Mouse (Mus musculus): ENCODE results near the gene Arvcf. TPM values are rescaled to one million over a fixed set of nuclear protein-coding genes. Genes with fewer than 3 reads are reported as not detected.

Arvcf gene
- polyA plus RNA-seq, 1 experiment from 2014 or later: 20.6 TPM

GRCm38 (mm10) chr16:18423203-18423914 is 75.4 kb downstream of the Arvcf start:
- Histone ChIP-seq H3K4me3 (replicated peaks; ENCODE audit: low read depth, low read length) (no peak overlapping the region), H3K9ac (ENCODE audit: low read depth, low read length) (no peak overlapping the region), H3K4me1 (replicated peaks; ENCODE audit: insufficient read depth, low read length) (peaks cover 25% of the 10 kb centered on the region; the same call in 1 of the 2 replicates), H3K27me3 (ENCODE audit: insufficient read depth, low read length) (no peaks in the 10 kb centered on the region), H3K9me3 (replicated peaks; ENCODE audit: low read length) (no peaks in the 10 kb centered on the region), H3K4me2 (ENCODE audit: low read length) (no peak overlapping the region), H3K27ac (peak overlapping the region; percentile 65), H3K36me3 (ENCODE audit: insufficient read depth, low read length) (no peaks in the 10 kb centered on the region)
- DNase-seq (ENCODE audit: low spot score) (peak; percentile 67), ATAC-seq (replicated peaks; ENCODE audit: low FRiP score, low read depth) (no peak)
- TF ChIP-seq CTCF (IDR thresholded peaks at IDR 0.05; ENCODE audit: low read depth): no peak
- 27% methylated on average over 7 of the region's 7 CpGs for WGBS

DNA sequence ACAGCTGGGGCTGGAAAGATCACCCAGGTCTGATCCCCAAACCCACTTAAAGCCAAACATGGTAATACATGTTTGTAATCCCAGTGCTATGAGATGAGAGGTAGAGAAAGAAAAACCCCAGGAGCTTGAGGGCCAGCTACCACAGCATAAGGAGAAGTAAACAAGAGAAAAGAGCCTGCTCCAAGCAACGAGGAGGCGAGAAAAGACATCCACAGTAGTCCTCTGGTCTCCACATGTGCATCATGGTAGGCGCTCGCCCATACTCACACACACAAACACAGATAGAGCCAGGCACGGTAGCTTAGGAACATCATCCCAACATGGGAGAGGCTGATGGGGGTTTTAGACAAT is 75.9 kb downstream of the Arvcf start:
- ATAC-seq (replicated peaks; ENCODE audit: low FRiP score, low read depth) (no peak), DNase-seq (ENCODE audit: low spot score) (no peak)
- Histone ChIP-seq H3K4me1 (replicated peaks; ENCODE audit: insufficient read depth, low read length) (peaks cover 25% of the 10 kb centered on the region; the same call in 1 of the 2 replicates), H3K27me3 (ENCODE audit: insufficient read depth, low read length) (no peaks in the 10 kb centered on the region), H3K4me3 (replicated peaks; ENCODE audit: low read depth, low read length) (no peak overlapping the region), H3K9me3 (replicated peaks; ENCODE audit: low read length) (no peaks in the 10 kb centered on the region), H3K4me2 (ENCODE audit: low read length) (no peak overlapping the region), H3K36me3 (ENCODE audit: insufficient read depth, low read length) (no peaks in the 10 kb centered on the region), H3K9ac (ENCODE audit: low read depth, low read length) (no peak overlapping the region), H3K27ac (peak overlapping the region; percentile 65)
- no peak for TF ChIP-seq CTCF (IDR thresholded peaks at IDR 0.05; ENCODE audit: low read depth)
- 80% methylated on average over 5 of the region's 5 CpGs for whole genome bisulfite sequencing

DNA sequence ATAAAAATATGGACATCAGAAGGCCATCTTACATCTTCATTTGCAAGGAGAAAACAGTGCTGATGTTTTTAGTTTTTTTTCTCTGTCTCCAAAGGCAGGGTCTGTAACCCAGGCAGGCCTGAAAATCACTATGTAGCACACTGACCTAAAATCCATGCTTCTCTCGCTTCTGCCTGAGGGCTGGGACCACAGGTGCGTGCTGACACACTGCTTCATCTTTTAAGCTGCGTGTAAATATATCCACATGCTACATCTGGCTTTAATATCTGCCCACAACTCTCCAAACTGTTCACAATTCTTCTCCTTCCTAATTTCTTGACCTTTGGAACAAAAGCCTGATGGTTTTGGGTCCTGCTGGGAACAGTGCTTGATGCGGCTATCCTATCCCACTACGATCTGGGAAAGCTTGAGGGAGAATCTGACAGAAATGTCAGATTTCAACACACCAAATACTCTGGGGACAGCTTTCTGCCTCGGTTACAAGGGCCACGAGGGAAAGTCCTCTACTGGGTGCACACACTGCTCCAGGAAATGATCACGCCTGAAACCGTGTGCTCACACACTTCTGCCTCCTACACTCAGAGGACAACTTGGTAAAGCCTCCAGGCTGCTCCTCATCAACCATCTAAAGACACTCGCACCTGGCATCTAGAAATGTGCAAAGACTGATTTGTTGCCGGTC is 76.5 kb downstream of the Arvcf start:
- DNase-seq (ENCODE audit: low spot score) (no peak), ATAC-seq (replicated peaks; ENCODE audit: low FRiP score, low read depth) (no peak)
- WGBS: 67% methylated on average over 11 of the region's 11 CpGs
- Histone ChIP-seq H3K4me1 (replicated peaks; ENCODE audit: insufficient read depth, low read length) (peaks cover 25% of the 10 kb centered on the region; the same call in 1 of the 2 replicates), H3K36me3 (ENCODE audit: insufficient read depth, low read length) (no peaks in the 10 kb centered on the region), H3K4me3 (replicated peaks; ENCODE audit: low read depth, low read length) (no peak overlapping the region), H3K4me2 (ENCODE audit: low read length) (peak overlapping the region; percentile 76; the same call in 1 of the 2 replicates), H3K27me3 (ENCODE audit: insufficient read depth, low read length) (no peaks in the 10 kb centered on the region), H3K9ac (ENCODE audit: low read depth, low read length) (no peak overlapping the region), H3K9me3 (replicated peaks; ENCODE audit: low read length) (no peaks in the 10 kb centered on the region), H3K27ac (peak overlapping the region; percentile 65)
- no peak for TF ChIP-seq CTCF (IDR thresholded peaks at IDR 0.05; ENCODE audit: low read depth)

DNA sequence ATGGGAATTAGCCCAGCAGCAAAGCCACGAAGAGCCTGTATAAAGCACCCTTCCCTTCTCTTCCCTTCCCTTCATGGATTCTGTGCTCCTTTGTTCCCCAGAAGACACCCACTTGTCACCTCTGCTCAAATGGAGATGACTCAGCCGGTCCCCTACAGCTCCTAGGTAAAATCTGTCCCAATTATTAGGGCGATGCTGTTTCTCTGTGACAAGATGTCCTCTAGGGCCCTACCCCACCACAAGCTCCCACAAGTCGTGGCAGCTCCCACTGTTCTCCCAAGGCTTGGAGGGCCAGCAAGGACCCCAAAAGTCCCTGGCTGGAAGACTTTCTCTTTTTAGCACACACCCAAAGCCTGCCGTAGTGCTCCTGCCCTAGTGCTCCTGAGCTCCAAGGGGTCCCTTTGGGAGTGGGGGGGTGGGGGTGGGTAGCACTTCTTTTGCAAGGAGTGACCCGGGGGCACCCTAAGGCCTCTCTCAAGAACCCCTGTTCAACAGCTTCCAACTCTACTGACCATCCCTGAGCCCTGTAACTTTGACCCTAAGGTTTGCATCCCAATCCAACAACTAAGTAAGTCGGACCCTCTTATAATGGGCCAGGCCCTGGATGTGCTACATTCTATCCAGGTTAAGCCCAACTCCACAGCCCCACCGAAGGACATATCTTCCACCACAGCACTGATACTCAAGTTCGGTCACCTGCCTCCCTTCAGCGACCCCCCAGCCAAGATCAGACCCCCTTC is 77.7 kb downstream of the Arvcf start:
- Histone ChIP-seq H3K9ac (ENCODE audit: low read depth, low read length) (peak overlapping the region; percentile 83), H3K36me3 (ENCODE audit: insufficient read depth, low read length) (0 out of 2 replicates have a peak, but pooled peaks cover under 1% of the 10 kb centered on the region), H3K4me1 (replicated peaks; ENCODE audit: insufficient read depth, low read length) (peaks cover 23% of the 10 kb centered on the region; the same call in 1 of the 2 replicates), H3K4me2 (ENCODE audit: low read length) (peak overlapping the region; percentile 76), H3K4me3 (replicated peaks; ENCODE audit: low read depth, low read length) (peak overlapping the region; percentile 90), H3K27me3 (ENCODE audit: insufficient read depth, low read length) (no peaks in the 10 kb centered on the region), H3K9me3 (replicated peaks; ENCODE audit: low read length) (no peaks in the 10 kb centered on the region), H3K27ac (peak overlapping the region; percentile 80)
- 22% methylated on average over 10 of the region's 10 CpGs for WGBS
- no peak for DNase-seq (ENCODE audit: low spot score)
- TF ChIP-seq CTCF (IDR thresholded peaks at IDR 0.05; ENCODE audit: low read depth): no peak
- ATAC-seq (replicated peaks; ENCODE audit: low FRiP score, low read depth): peak; percentile 5; the same call in 1 of the 2 replicates

- peak; percentile 82 for ATAC-seq (replicated peaks; ENCODE audit: low FRiP score, low read depth)
- 0 out of 2 replicates have a peak, but pooled peaks cover 3% of the 10 kb centered on the region for H3K36me3 ChIP-seq (ENCODE audit: insufficient read depth, low read length)
- DNase-seq (ENCODE audit: low spot score): peak; percentile 70
- peak within 1 kb of the TSS; percentile 76 for H3K4me2 ChIP-seq (ENCODE audit: low read length)
- H3K27me3 ChIP-seq (ENCODE audit: insufficient read depth, low read length): no peaks in the 10 kb centered on the region
- peak within 1 kb of the TSS; percentile 83 for H3K9ac ChIP-seq (ENCODE audit: low read depth, low read length)
- H3K4me1 ChIP-seq (replicated peaks; ENCODE audit: insufficient read depth, low read length): peaks cover 21% of the 10 kb centered on the region; the same call in 1 of the 2 replicates
- no peaks in the 10 kb centered on the region for H3K9me3 ChIP-seq (replicated peaks; ENCODE audit: low read length)
- peak; percentile 59 for TF ChIP-seq CTCF (IDR thresholded peaks at IDR 0.05; ENCODE audit: low read depth)
- peak within 1 kb of the TSS; percentile 80 for H3K27ac ChIP-seq
- under 1% methylated on average over 52 of the region's 52 CpGs for WGBS
- peak within 1 kb of the TSS; percentile 90 for H3K4me3 ChIP-seq (replicated peaks; ENCODE audit: low read depth, low read length)
Measured at GRCm38 (mm10) chr16:18426215-18426791, 78.3 kb downstream of the Arvcf start, which contains the start of gene Txnrd2. Txnrd2 (plus strand) TSS chr16:18426384.
